Mouse (Mus musculus): ENCODE data around the gene Prickle2.

The Prickle2 gene

GRCm38 (mm10) chr6:92667544-92667943, 38.4 kb downstream of the Prickle2 start:
- DNase-seq (ENCODE audit: low spot score in 2 of 2), result no peak

- no peak for DNase-seq (ENCODE audit: low spot score in 2 of 2)
Measured at GRCm38 (mm10) chr6:92665530-92665989, 40.4 kb downstream of the Prickle2 start.

- DNase-seq (ENCODE audit: low spot score in 2 of 2), result no peak
Measured at GRCm38 (mm10) chr6:92663885-92664284, 42.1 kb downstream of the Prickle2 start.

GRCm38 (mm10) chr6:92663433-92663832, 42.5 kb downstream of the Prickle2 start:
- DNase-seq (ENCODE audit: low spot score in 2 of 2), result no peak

- no peak for DNase-seq (ENCODE audit: low spot score in 2 of 2)
Measured at GRCm38 (mm10) chr6:92649063-92649462, 56.9 kb downstream of the Prickle2 start.

GRCm38 (mm10) chr6:92648571-92648970, 57.4 kb downstream of the Prickle2 start:
- no peak for DNase-seq (ENCODE audit: low spot score in 2 of 2)

GRCm38 (mm10) chr6:92642929-92643328, 63.0 kb downstream of the Prickle2 start:
- no peak for DNase-seq (ENCODE audit: low spot score in 2 of 2)

GRCm38 (mm10) chr6:92641956-92642355, 64.0 kb downstream of the Prickle2 start:
- DNase-seq (ENCODE audit: low spot score in 2 of 2), result no peak

- no peak for DNase-seq (ENCODE audit: low spot score in 2 of 2)
Measured at GRCm38 (mm10) chr6:92640896-92641295, 65.1 kb downstream of the Prickle2 start.

GRCm38 (mm10) chr6:92636431-92636830, 69.5 kb downstream of the Prickle2 start:
- DNase-seq (ENCODE audit: low spot score in 2 of 2), result no peak

- no peak for DNase-seq (ENCODE audit: low spot score in 2 of 2)
Measured at GRCm38 (mm10) chr6:92634876-92635468, 71.0 kb downstream of the Prickle2 start.

- no peak for DNase-seq (ENCODE audit: low spot score in 2 of 2)
Measured at GRCm38 (mm10) chr6:92630991-92631390, 75.0 kb downstream of the Prickle2 start.

GRCm38 (mm10) chr6:92627711-92628110, 78.2 kb downstream of the Prickle2 start:
- DNase-seq (ENCODE audit: low spot score in 2 of 2), result no peak

- no peak for DNase-seq (ENCODE audit: low spot score in 2 of 2)
Measured at GRCm38 (mm10) chr6:92627048-92627617, 78.8 kb downstream of the Prickle2 start.

- DNase-seq (ENCODE audit: low spot score in 2 of 2), result no peak
Measured at GRCm38 (mm10) chr6:92625923-92626322, 80.0 kb downstream of the Prickle2 start.

- DNase-seq (ENCODE audit: low spot score in 2 of 2), result no peak
Measured at GRCm38 (mm10) chr6:92624306-92624705, 81.6 kb downstream of the Prickle2 start.

- no peak for DNase-seq (ENCODE audit: low spot score in 2 of 2)
Measured at GRCm38 (mm10) chr6:92617183-92617582, 88.8 kb downstream of the Prickle2 start.

- no peak for DNase-seq (ENCODE audit: low spot score in 2 of 2)
Measured at GRCm38 (mm10) chr6:92614771-92615170, 91.2 kb downstream of the Prickle2 start.

GRCm38 (mm10) chr6:92612151-92612769, 93.7 kb downstream of the Prickle2 start:
- no peak for DNase-seq (ENCODE audit: low spot score in 2 of 2)

- no peak for DNase-seq (ENCODE audit: low spot score in 2 of 2)
Measured at GRCm38 (mm10) chr6:92609682-92610235, 96.2 kb downstream of the Prickle2 start.

GRCm38 (mm10) chr6:92609078-92609477, 96.9 kb downstream of the Prickle2 start:
- DNase-seq (ENCODE audit: low spot score in 2 of 2), result no peak

GRCm38 (mm10) chr6:92605156-92605555, 100.8 kb downstream of the Prickle2 start:
- no peak for DNase-seq (ENCODE audit: low spot score in 2 of 2)

GRCm38 (mm10) chr6:92596340-92596739, 109.6 kb downstream of the Prickle2 start:
- DNase-seq (ENCODE audit: low spot score in 2 of 2), result no peak

All from spleen, postnatal 36 days (tissue).